Mouse (Mus musculus) hindbrain, embryonic 14.5 days (tissue): ENCODE results near the gene Nrp2. TPM values are rescaled to one million over a fixed set of nuclear protein-coding genes. Genes with fewer than 3 reads are reported as not detected.

ENCODE experiments used
- ATAC-seq: fragments of 200-750 bp; cut with Nextera tagmentation; 2 replicates; pipeline ENCODE4 v1.8.0; 2017; ENCODE audit warnings: moderate number of reproducible peaks, mild to moderate bottlenecking, moderate TSS enrichment, moderate library complexity; ENCODE audit not compliant: low FRiP score
- DNase-seq: peaks from one replicate; pipeline ENCODE4 v3.0.0-alpha.2; 2015; ENCODE audit warnings: low spot score
- H3K27ac ChIP-seq: fragments of 300-500 bp; sonication (generic); 2 replicates; pipeline ENCODE4 v1.5.1; 2014; ENCODE audit warnings: mild to moderate bottlenecking, moderate library complexity
- H3K27me3 ChIP-seq: fragments of 300-500 bp; sonication (generic); 2 replicates; pipeline ENCODE4 v1.6.1; 2014; ENCODE audit warnings: mild to moderate bottlenecking, low read length, mixed read lengths; ENCODE audit not compliant: control insufficient read depth, insufficient read depth
- H3K36me3 ChIP-seq: fragments of 300-500 bp; sonication (generic); replicated peaks from 2 replicates; pipeline ENCODE4 v1.6.1; 2014; ENCODE audit not compliant: control insufficient read depth, insufficient read depth
- H3K4me1 ChIP-seq: fragments of 300-500 bp; sonication (generic); replicated peaks from 2 replicates; pipeline ENCODE4 v1.6.1; 2014; ENCODE audit warnings: antibody characterized with exemption, low read length, mixed read lengths; ENCODE audit not compliant: control insufficient read depth, insufficient read depth
- H3K4me2 ChIP-seq: fragments of 300-500 bp; sonication (generic); replicated peaks from 2 replicates; pipeline ENCODE4 v1.6.1; 2014; ENCODE audit warnings: mild to moderate bottlenecking, moderate library complexity
- H3K4me3 ChIP-seq: fragments of 300-500 bp; sonication (generic); replicated peaks from 2 replicates; pipeline ENCODE4 v1.5.1; 2014; ENCODE audit warnings: mild to moderate bottlenecking, low read length
- H3K9ac ChIP-seq: fragments of 300-500 bp; sonication (generic); 2 replicates; pipeline ENCODE4 v1.6.1; 2014
- H3K9me3 ChIP-seq: fragments of 300-500 bp; sonication (generic); 2 replicates; pipeline ENCODE4 v1.6.1; 2016; ENCODE audit warnings: low read length; ENCODE audit not compliant: control insufficient read depth
- WGBS: fragments of 180-500 bp; shearing (Covaris S2); extraction: QIAGEN DNeasy Blood & Tissue Kit; methylation state at CpG from one replicate; pipeline ENCODE4 v1.1.7; 2014; 5-methylcytosine and 5-hydroxymethylcytosine counted together
- polyA plus RNA-seq: library from polyadenylated mRNA; unstranded; fragments of >200 nt; fragmentation: Nextera tagmentation; extraction: Ambion mirVana; gene quantifications from 2 replicates; pipeline ENCODE4 v1.2.1, GENCODE M21; 2014

Gene Nrp2
- polyA plus RNA-seq, 1 experiment from 2014 or later: 34.5 TPM

- H3K4me2 ChIP-seq: no peak overlapping the region
- H3K27ac ChIP-seq: no peak overlapping the region
- WGBS: 85% methylated on average over 8 of the region's 8 CpGs
- H3K9ac ChIP-seq: no peak overlapping the region
- no peaks in the 10 kb centered on the region for H3K27me3 ChIP-seq
- H3K4me1 ChIP-seq: peaks cover 3% of the 10 kb centered on the region
- H3K36me3 ChIP-seq: no peaks in the 10 kb centered on the region
- no peak for ATAC-seq
- no peak overlapping the region for H3K4me3 ChIP-seq
- H3K9me3 ChIP-seq: no peaks in the 10 kb centered on the region
- no peak for DNase-seq
Measured at GRCm38 (mm10) chr1:62809601-62810228, 106.6 kb downstream of the Nrp2 start.

- DNase-seq: no peak
- Histone ChIP-seq H3K9me3 (no peaks in the 10 kb centered on the region), H3K4me3 (no peak overlapping the region), H3K4me1 (peaks cover 3% of the 10 kb centered on the region), H3K36me3 (0 out of 2 replicates have a peak, but pooled peaks cover 10% of the 10 kb centered on the region), H3K27ac (no peak overlapping the region), H3K4me2 (no peak overlapping the region), H3K27me3 (no peaks in the 10 kb centered on the region), H3K9ac (no peak overlapping the region)
- ATAC-seq: no peak
- 85% methylated on average over 7 of the region's 7 CpGs for WGBS
Measured at GRCm38 (mm10) chr1:62811141-62811540, 108.1 kb downstream of the Nrp2 start.

GRCm38 (mm10) chr1:62812701-62813684 lies 109.9 kb downstream of the Nrp2 start:
- WGBS: 66% methylated on average over 10 of the region's 10 CpGs
- no peak for ATAC-seq
- DNase-seq: no peak
- no peaks in the 10 kb centered on the region for H3K27me3 ChIP-seq
- 0 out of 2 replicates have a peak, but pooled peaks cover 10% of the 10 kb centered on the region for H3K36me3 ChIP-seq
- no peaks in the 10 kb centered on the region for H3K9me3 ChIP-seq
- H3K9ac ChIP-seq: no peak overlapping the region
- no peak overlapping the region for H3K4me2 ChIP-seq
- H3K4me1 ChIP-seq: no peaks in the 10 kb centered on the region; the same call in 1 of the 2 replicates
- no peak overlapping the region for H3K27ac ChIP-seq
- H3K4me3 ChIP-seq: no peak overlapping the region

- DNase-seq: no peak
- Histone ChIP-seq H3K36me3 (0 out of 2 replicates have a peak, but pooled peaks cover 10% of the 10 kb centered on the region), H3K4me1 (no peaks in the 10 kb centered on the region; the same call in 1 of the 2 replicates), H3K9me3 (no peaks in the 10 kb centered on the region), H3K27ac (no peak overlapping the region), H3K4me2 (no peak overlapping the region), H3K9ac (no peak overlapping the region), H3K27me3 (no peaks in the 10 kb centered on the region), H3K4me3 (no peak overlapping the region)
- 53% methylated on average over 1 of the region's 1 CpGs for WGBS
- no peak for ATAC-seq
Measured at GRCm38 (mm10) chr1:62813938-62814337, 110.9 kb downstream of the Nrp2 start.

DNA sequence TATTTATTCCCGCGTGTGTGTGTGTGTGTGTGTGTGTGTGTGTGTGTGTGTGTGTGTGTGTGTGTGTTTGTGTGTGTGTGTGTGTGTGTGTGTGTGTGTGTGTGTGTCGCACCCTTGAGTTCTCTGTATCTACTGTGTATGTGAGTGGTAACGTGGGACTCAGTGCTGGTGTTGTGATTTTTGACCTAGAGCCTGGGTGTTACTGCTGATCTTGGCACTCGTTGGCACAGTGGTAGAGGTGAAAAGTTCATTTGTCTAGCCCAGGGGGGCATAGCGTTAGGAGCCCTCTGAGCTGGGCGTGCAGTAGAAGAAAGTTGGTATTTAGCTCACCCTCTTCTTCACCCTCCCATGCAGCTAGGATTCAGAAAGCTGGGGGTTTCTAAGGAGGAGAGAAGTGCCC lies 114.5 kb downstream of the Nrp2 start:
- H3K9ac ChIP-seq: no peak overlapping the region

DNA sequence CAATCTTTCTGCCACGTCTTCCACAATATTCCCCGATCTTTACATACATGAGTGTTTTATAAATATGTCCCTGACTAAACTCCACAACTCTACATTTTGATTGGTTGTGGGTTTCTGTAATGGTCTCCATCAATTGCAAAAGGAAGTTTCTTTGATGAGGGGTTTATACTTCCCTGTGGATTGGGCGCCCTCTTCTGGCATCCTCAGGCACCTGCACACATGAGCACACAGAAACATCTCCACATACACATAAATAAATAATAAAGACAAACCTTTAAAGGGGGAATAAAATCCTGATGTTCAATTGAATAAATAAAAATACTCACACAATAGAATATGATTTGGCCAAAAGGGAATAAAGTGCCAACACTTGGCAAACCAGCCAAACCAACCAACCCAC lies 117.1 kb downstream of the Nrp2 start:
- Histone ChIP-seq H3K9ac (no peak overlapping the region), H3K27ac (no peak overlapping the region), H3K9me3 (no peaks in the 10 kb centered on the region), H3K4me1 (no peaks in the 10 kb centered on the region), H3K4me2 (no peak overlapping the region), H3K27me3 (no peaks in the 10 kb centered on the region), H3K36me3 (0 out of 2 replicates have a peak, but pooled peaks cover 11% of the 10 kb centered on the region), H3K4me3 (no peak overlapping the region)
- WGBS: 82% methylated on average over 3 of the region's 3 CpGs
- DNase-seq (no peak), ATAC-seq (no peak)

More for the DNA sequence above, 114.5 kb downstream of the Nrp2 start:
- H3K36me3 ChIP-seq: 0 out of 2 replicates have a peak, but pooled peaks cover 14% of the 10 kb centered on the region
- no peak overlapping the region for H3K4me2 ChIP-seq
- ATAC-seq (no peak), DNase-seq (no peak)
- no peaks in the 10 kb centered on the region for H3K9me3 ChIP-seq
- H3K27ac ChIP-seq: no peak overlapping the region
- no peaks in the 10 kb centered on the region for H3K27me3 ChIP-seq
- no peak overlapping the region for H3K4me3 ChIP-seq
- no peaks in the 10 kb centered on the region for H3K4me1 ChIP-seq
- WGBS: 85% methylated on average over 7 of the region's 7 CpGs

DNA sequence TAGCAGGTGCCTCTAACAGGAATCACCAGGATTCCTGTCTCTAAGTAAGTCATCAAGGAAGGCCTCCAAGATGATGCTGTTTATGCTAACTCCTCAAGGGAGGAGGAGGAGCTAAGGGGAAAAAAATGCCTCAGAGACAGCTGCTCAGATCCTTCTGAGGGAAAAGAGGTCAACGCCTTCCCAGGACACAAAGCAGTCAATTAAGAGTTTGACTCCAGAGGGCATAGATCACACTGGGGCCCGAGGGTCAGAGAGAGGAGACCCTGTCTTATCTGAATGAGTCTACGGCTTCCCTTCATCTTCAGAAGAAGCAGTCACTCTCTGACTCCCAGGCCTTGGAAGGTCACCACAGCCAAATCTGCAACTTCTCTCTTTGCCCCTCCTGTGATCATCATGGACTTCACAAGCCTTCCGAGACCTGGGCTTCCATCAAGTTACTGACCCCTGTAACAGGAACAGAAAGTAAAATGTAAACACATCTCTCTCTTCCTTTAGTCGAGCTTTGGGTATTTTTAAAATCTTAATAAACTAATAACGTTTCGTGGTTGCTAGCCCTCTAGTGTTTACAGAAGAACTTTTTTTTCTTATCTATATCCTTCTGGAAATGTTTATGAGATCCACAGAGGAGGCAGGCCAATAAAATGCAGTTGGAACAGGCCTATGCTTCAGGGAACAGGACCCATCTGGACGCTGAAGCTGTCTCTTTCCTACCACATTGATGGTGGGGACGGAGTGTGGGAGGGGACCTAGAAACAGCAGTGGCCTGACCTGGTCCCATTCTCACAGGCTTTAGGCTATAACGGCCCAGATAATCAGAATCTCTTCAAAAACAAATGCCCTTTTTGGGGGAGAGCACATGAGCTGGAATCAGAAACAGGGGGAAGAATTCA lies 118.7 kb downstream of the Nrp2 start:
- no peak for ATAC-seq
- DNase-seq: no peak
- no peaks in the 10 kb centered on the region for H3K27me3 ChIP-seq
- no peaks in the 10 kb centered on the region for H3K9me3 ChIP-seq
- H3K4me1 ChIP-seq: no peaks in the 10 kb centered on the region
- H3K4me2 ChIP-seq: no peak overlapping the region
- 45% methylated on average over 10 of the region's 10 CpGs for WGBS
- H3K4me3 ChIP-seq: no peak overlapping the region
- H3K36me3 ChIP-seq: 0 out of 2 replicates have a peak, but pooled peaks cover 3% of the 10 kb centered on the region
- no peak overlapping the region for H3K27ac ChIP-seq
- H3K9ac ChIP-seq: no peak overlapping the region

DNA sequence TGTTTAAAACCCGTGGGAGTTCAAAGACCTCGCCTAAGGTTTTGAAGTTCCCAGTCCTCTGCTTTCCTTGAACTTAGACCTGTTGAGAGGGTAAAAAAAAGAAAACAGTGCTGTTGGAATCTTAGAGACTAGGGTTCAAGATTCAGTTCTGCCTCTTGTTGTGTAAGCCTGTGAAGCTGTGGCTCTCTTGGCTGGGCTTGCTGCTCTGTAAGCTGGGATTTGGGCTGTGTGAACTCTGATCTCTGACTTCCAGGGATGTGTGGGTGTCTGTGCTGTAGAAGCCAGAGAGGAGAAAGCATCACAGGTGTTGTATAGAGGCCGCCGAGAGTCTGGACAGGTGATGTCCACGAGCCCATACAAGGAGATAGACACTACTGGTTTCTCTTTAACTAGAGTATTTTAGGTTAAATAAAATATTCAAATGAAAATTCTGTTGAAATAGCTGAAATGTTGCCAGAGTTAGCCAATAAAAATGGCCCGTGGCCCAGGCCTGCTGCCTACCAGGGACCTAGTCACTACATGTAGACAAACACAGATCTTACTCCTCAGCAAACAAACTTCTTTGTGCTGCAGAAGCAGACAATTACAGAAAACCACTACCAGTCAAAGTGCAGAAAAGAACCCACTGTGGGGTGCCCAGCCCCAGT lies 120.6 kb downstream of the Nrp2 start:
- no peak overlapping the region for H3K4me3 ChIP-seq
- no peaks in the 10 kb centered on the region for H3K4me1 ChIP-seq
- no peak overlapping the region for H3K9ac ChIP-seq
- H3K36me3 ChIP-seq: 0 out of 2 replicates have a peak, but pooled peaks cover 3% of the 10 kb centered on the region
- ATAC-seq: no peak
- WGBS: 81% methylated on average over 6 of the region's 6 CpGs
- H3K27me3 ChIP-seq: no peaks in the 10 kb centered on the region
- no peak overlapping the region for H3K4me2 ChIP-seq
- H3K27ac ChIP-seq: no peak overlapping the region
- no peaks in the 10 kb centered on the region for H3K9me3 ChIP-seq
- no peak for DNase-seq
